Mouse (Mus musculus): ENCODE results near the gene Timm8a2.

GRCm38 (mm10) chr14:122079921-122080320 lies 45.4 kb downstream of the Timm8a2 start:
- TF ChIP-seq POLR2A (IDR thresholded peaks at IDR 0.05; ENCODE audit: insufficient read depth, low read depth, low read length) (no peak), CTCF (IDR thresholded peaks at IDR 0.05; ENCODE audit: insufficient read depth, low read depth, low read length) (no peak)

Data from olfactory bulb, adult 2 months (tissue).